Mouse (Mus musculus): ENCODE measurements around the gene Rassf10. TPM values are rescaled to one million over a fixed set of nuclear protein-coding genes. Genes with fewer than 3 reads are reported as not detected.

The Rassf10 gene
- polyA plus RNA-seq, 1 experiment: 0.41 TPM

GRCm38 (mm10) chr7:112938959-112939358, 14.8 kb upstream of the Rassf10 start:
- Histone ChIP-seq H3K27me3 (ENCODE audit: control insufficient read depth, insufficient read depth, low read length) (no peaks in the 10 kb centered on the region), H3K4me1 (ENCODE audit: control insufficient read depth, insufficient read depth, insufficient read length) (no peaks in the 10 kb centered on the region), H3K27ac (ENCODE audit: insufficient read depth, low read length) (no peak overlapping the region), H3K4me3 (ENCODE audit: extremely low read depth, insufficient read depth, insufficient read length) (no peak overlapping the region), H3K36me3 (ENCODE audit: control insufficient read depth, insufficient read depth, low read length) (no peaks in the 10 kb centered on the region)
- 37% methylated on average over 5 of the region's 5 CpGs for WGBS
- no peak for TF ChIP-seq CTCF (IDR thresholded peaks at IDR 0.05; ENCODE audit: extremely low read depth, insufficient read depth, insufficient read length, insufficient replicate concordance)
- no peak for TF ChIP-seq POLR2A (IDR thresholded peaks at IDR 0.05; ENCODE audit: low read depth, low read length)
- no peak for DNase-seq (ENCODE audit: low read depth in 1 of 2, low spot score in 2 of 2)

DNA sequence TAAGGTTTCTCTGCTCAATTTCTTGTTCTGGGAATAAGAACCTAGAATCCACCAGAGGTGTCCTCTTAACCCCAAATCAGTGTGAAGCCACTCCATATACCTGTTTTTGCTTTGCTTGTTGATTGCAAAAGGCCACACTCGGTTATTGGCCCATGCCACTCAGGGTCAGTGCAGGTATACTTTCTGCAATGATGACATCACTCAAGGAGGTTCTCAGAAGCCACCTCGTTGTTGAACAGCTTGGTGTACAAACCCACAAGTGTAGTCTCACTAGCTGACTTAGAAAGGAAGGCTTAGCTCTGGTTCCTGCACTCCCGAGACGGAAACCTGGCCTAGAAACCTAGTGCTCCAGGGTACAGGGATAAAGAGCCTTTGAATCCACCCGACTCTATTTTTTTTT, 11.2 kb upstream of the Rassf10 start:
- Histone ChIP-seq H3K4me3 (ENCODE audit: extremely low read depth, insufficient read depth, insufficient read length) (no peak overlapping the region), H3K4me1 (ENCODE audit: control insufficient read depth, insufficient read depth, insufficient read length) (no peaks in the 10 kb centered on the region), H3K36me3 (ENCODE audit: control insufficient read depth, insufficient read depth, low read length) (no peaks in the 10 kb centered on the region), H3K27ac (ENCODE audit: insufficient read depth, low read length) (no peak overlapping the region), H3K27me3 (ENCODE audit: control insufficient read depth, insufficient read depth, low read length) (no peaks in the 10 kb centered on the region; the same call in 1 of the 2 replicates)
- no peak for DNase-seq (ENCODE audit: low read depth in 1 of 2, low spot score in 2 of 2)
- 80% methylated on average over 5 of the region's 5 CpGs for WGBS
- no peak for TF ChIP-seq CTCF (IDR thresholded peaks at IDR 0.05; ENCODE audit: extremely low read depth, insufficient read depth, insufficient read length, insufficient replicate concordance)
- no peak for TF ChIP-seq POLR2A (IDR thresholded peaks at IDR 0.05; ENCODE audit: low read depth, low read length)

DNA sequence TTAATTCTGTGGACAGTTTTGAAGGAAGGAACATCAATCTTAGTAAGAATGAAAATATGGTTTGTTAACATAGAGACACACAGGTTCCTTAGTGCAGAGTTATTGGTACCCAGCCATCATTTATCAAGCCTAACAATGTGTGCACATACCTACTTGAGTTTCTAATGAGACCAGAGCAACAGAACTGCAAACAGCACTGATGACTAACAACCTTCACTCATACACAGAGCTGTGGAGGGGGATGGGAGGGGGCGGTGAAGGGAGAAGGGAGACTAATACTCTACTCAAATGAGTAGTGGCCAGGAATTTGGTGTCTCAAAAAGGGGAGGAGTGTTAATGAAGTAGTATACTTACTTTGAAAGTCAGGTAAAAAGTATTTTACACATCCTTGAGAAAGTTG, 10.7 kb upstream of the Rassf10 start:
- Histone ChIP-seq H3K36me3 (ENCODE audit: control insufficient read depth, insufficient read depth, low read length) (no peaks in the 10 kb centered on the region), H3K27ac (ENCODE audit: insufficient read depth, low read length) (no peak overlapping the region), H3K4me1 (ENCODE audit: control insufficient read depth, insufficient read depth, insufficient read length) (no peaks in the 10 kb centered on the region), H3K4me3 (ENCODE audit: extremely low read depth, insufficient read depth, insufficient read length) (no peak overlapping the region), H3K27me3 (ENCODE audit: control insufficient read depth, insufficient read depth, low read length) (no peaks in the 10 kb centered on the region; the same call in 1 of the 2 replicates)
- TF ChIP-seq POLR2A (IDR thresholded peaks at IDR 0.05; ENCODE audit: low read depth, low read length): no peak
- no peak for TF ChIP-seq CTCF (IDR thresholded peaks at IDR 0.05; ENCODE audit: extremely low read depth, insufficient read depth, insufficient read length, insufficient replicate concordance)
- DNase-seq (ENCODE audit: low read depth in 1 of 2, low spot score in 2 of 2): no peak
- WGBS: 87% methylated on average over 1 of the region's 1 CpGs

DNA sequence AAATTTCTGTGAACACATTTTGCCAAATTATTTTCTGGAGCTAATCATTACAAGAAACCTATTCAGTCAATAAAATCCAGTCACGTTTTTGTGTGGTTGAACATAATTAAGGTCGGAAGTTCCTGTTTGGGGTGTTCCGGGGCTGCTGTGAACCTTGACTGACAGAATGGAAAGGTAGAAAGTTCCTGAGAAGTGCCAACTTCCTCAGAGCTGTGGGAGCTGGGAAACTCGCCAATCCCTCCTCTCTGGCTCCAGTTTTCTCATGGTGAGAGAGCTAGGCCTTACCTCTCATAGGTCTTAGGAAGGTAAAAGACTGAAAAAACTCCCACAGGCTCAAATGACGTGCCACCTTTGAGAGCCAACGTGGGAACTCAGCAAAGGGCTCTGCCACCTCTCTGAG, 7.1 kb upstream of the Rassf10 start:
- TF ChIP-seq CTCF (IDR thresholded peaks at IDR 0.05; ENCODE audit: extremely low read depth, insufficient read depth, insufficient read length, insufficient replicate concordance) (no peak), POLR2A (IDR thresholded peaks at IDR 0.05; ENCODE audit: low read depth, low read length) (no peak)
- H3K27ac ChIP-seq (ENCODE audit: insufficient read depth, low read length): no peak overlapping the region
- no peaks in the 10 kb centered on the region for H3K4me1 ChIP-seq (ENCODE audit: control insufficient read depth, insufficient read depth, insufficient read length)
- 36% methylated on average over 6 of the region's 6 CpGs for WGBS
- no peak overlapping the region for H3K4me3 ChIP-seq (ENCODE audit: extremely low read depth, insufficient read depth, insufficient read length)
- H3K27me3 ChIP-seq (ENCODE audit: control insufficient read depth, insufficient read depth, low read length): no peaks in the 10 kb centered on the region; the same call in 1 of the 2 replicates
- no peaks in the 10 kb centered on the region for H3K36me3 ChIP-seq (ENCODE audit: control insufficient read depth, insufficient read depth, low read length)
- no peak for DNase-seq (ENCODE audit: low read depth in 1 of 2, low spot score in 2 of 2)

- Histone ChIP-seq H3K4me3 (ENCODE audit: extremely low read depth, insufficient read depth, insufficient read length) (no peak overlapping the region; the same call in 1 of the 2 replicates), H3K36me3 (ENCODE audit: control insufficient read depth, insufficient read depth, low read length) (no peaks in the 10 kb centered on the region), H3K27ac (ENCODE audit: insufficient read depth, low read length) (no peak overlapping the region), H3K4me1 (ENCODE audit: control insufficient read depth, insufficient read depth, insufficient read length) (no peaks in the 10 kb centered on the region), H3K27me3 (ENCODE audit: control insufficient read depth, insufficient read depth, low read length) (peaks cover 4% of the 10 kb centered on the region; the same call in 1 of the 2 replicates)
- 4% methylated on average over 81 of the region's 82 CpGs for WGBS
- no peak for TF ChIP-seq CTCF (IDR thresholded peaks at IDR 0.05; ENCODE audit: extremely low read depth, insufficient read depth, insufficient read length, insufficient replicate concordance)
- no peak for TF ChIP-seq POLR2A (IDR thresholded peaks at IDR 0.05; ENCODE audit: low read depth, low read length)
- no peak for DNase-seq (ENCODE audit: low read depth in 1 of 2, low spot score in 2 of 2)
Measured at GRCm38 (mm10) chr7:112954351-112955102, 765 bp downstream of the Rassf10 start.

- TF ChIP-seq CTCF (IDR thresholded peaks at IDR 0.05; ENCODE audit: extremely low read depth, insufficient read depth, insufficient read length, insufficient replicate concordance) (no peak), POLR2A (IDR thresholded peaks at IDR 0.05; ENCODE audit: low read depth, low read length) (no peak)
- Histone ChIP-seq H3K4me3 (ENCODE audit: extremely low read depth, insufficient read depth, insufficient read length) (no peak overlapping the region), H3K27ac (ENCODE audit: insufficient read depth, low read length) (no peak overlapping the region), H3K27me3 (ENCODE audit: control insufficient read depth, insufficient read depth, low read length) (peaks cover 4% of the 10 kb centered on the region; the same call in 1 of the 2 replicates), H3K36me3 (ENCODE audit: control insufficient read depth, insufficient read depth, low read length) (no peaks in the 10 kb centered on the region), H3K4me1 (ENCODE audit: control insufficient read depth, insufficient read depth, insufficient read length) (no peaks in the 10 kb centered on the region)
- 11% methylated on average over 40 of the region's 40 CpGs for WGBS
- DNase-seq (ENCODE audit: low read depth in 1 of 2, low spot score in 2 of 2): no peak
Measured at GRCm38 (mm10) chr7:112955103-112955827, 1.5 kb downstream of the Rassf10 start.
